Mouse (Mus musculus) heart, adult 2 months (tissue): ENCODE results near the gene Spdef.

Source experiments
- CTCF ChIP-seq: fragments of 200-600 bp; IDR thresholded peaks from 2 replicates; pipeline ENCODE4 v1.8.1; 2022; ENCODE audit warnings: antibody characterized with exemption, mild to moderate bottlenecking, moderate library complexity
- EP300 ChIP-seq: fragments of 200-500 bp; IDR thresholded peaks from 2 replicates; pipeline ENCODE4 v1.6.1; 2011; ENCODE audit warnings: low read depth, low read length, control low read depth; ENCODE audit not compliant: insufficient read depth

DNA sequence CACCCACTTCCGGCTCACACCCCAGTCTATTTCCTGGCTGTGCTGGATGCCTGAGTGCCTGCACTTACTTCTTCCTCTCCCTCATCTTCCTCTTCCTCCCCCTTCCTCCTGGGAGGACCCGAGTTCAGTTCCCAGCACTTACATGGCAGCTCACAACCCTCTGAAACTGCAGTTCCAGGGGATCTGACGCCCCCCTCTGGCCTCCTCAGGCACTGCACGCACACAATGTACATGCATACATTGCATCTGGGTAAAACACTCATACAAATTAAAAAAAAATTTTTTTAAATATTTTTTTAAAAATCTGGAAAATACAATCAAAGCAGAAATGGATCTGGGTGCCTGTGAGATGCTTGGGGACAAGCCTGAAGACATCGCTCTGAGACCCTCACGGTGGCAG, 57.0 kb downstream of the Spdef start:
- TF ChIP-seq CTCF (0 out of 2 replicates have a peak, but pooled peaks have one; percentile 4), EP300 (no peak)
